Mouse (Mus musculus): ENCODE measurements around the gene Adpgk.
A peak's percentile ranks its signal among the peaks of the same experiment; 100 is the strongest.

Gene Adpgk

GRCm38 (mm10) chr9:59290957-59291687 lies at the start of gene Adpgk:
Gene Adpgk (plus strand): TSS chr9:59291558.
- DNase-seq, result peak; percentile 99

- DNase-seq, result no peak
Observed at GRCm38 (mm10) chr9:59245181-59245580, 46.2 kb upstream of the Adpgk start.

GRCm38 (mm10) chr9:59246456-59247029 lies 44.8 kb upstream of the Adpgk start:
- no peak for DNase-seq

- DNase-seq, result no peak
Observed at GRCm38 (mm10) chr9:59249359-59249758, 42.0 kb upstream of the Adpgk start.

GRCm38 (mm10) chr9:59250272-59250671 lies 41.1 kb upstream of the Adpgk start:
- no peak for DNase-seq

- DNase-seq, result no peak
Observed at GRCm38 (mm10) chr9:59254716-59255421, 36.5 kb upstream of the Adpgk start.

GRCm38 (mm10) chr9:59259806-59260454 lies 31.4 kb upstream of the Adpgk start:
- DNase-seq, result no peak

GRCm38 (mm10) chr9:59266332-59266731 lies 25.0 kb upstream of the Adpgk start:
- no peak for DNase-seq

GRCm38 (mm10) chr9:59269728-59270127 lies 21.6 kb upstream of the Adpgk start:
- peak; percentile 76 to 77 for DNase-seq

- no peak for DNase-seq
Observed at GRCm38 (mm10) chr9:59271081-59271480, 20.3 kb upstream of the Adpgk start.

- peak; percentile 64 to 87 for DNase-seq
Observed at GRCm38 (mm10) chr9:59271711-59272110, 19.6 kb upstream of the Adpgk start.

- no peak for DNase-seq
Observed at GRCm38 (mm10) chr9:59273199-59273598, 18.2 kb upstream of the Adpgk start.

GRCm38 (mm10) chr9:59274846-59275455 lies 16.4 kb upstream of the Adpgk start:
- DNase-seq, result no peak

GRCm38 (mm10) chr9:59278199-59278598 lies 13.2 kb upstream of the Adpgk start:
- no peak for DNase-seq

- no peak for DNase-seq
Observed at GRCm38 (mm10) chr9:59278694-59279093, 12.7 kb upstream of the Adpgk start.

GRCm38 (mm10) chr9:59280888-59281287 lies 10.5 kb upstream of the Adpgk start:
- DNase-seq, result no peak

GRCm38 (mm10) chr9:59281871-59282682 lies 9.3 kb upstream of the Adpgk start:
- DNase-seq, result peak; percentile 85 to 87

GRCm38 (mm10) chr9:59282683-59282986 lies 8.7 kb upstream of the Adpgk start:
- no peak for DNase-seq

- DNase-seq, result no peak
Observed at GRCm38 (mm10) chr9:59285614-59286013, 5.7 kb upstream of the Adpgk start.

- DNase-seq, result no peak
Observed at GRCm38 (mm10) chr9:59288058-59288457, 3.3 kb upstream of the Adpgk start.

GRCm38 (mm10) chr9:59288685-59289410 lies 2.5 kb upstream of the Adpgk start:
- DNase-seq, result no peak
